Mouse (Mus musculus) layer of hippocampus, adult 11-12 months (tissue): ENCODE data around the gene Vmn1r230.

Source experiments
- DNase-seq: peaks from one replicate; pipeline ENCODE4 v3.0.0; 2022; ENCODE audit warnings: low spot score

The Vmn1r230 gene

GRCm38 (mm10) chr17:20840144-20840543 is at the start of gene Vmn1r230:
Vmn1r230 (plus strand) TSS chr17:20840444.
- no peak for DNase-seq

- no peak for DNase-seq
Observed at GRCm38 (mm10) chr17:20811255-20811654, 29.0 kb upstream of the Vmn1r230 start, which contains the start of gene Vmn1r229. Vmn1r229 (plus strand) TSS chr17:20811555.
